Mouse (Mus musculus): ENCODE results near the gene Ajm1. TPM values are rescaled to one million over a fixed set of nuclear protein-coding genes. Genes with fewer than 3 reads are reported as not detected.

Ajm1 gene
- total and polyA plus RNA-seq, 3 experiments, result 0.05 to 1.1 (median 0.35) TPM

- peaks cover 95% of the 10 kb centered on the region for H3K36me3 ChIP-seq (replicated peaks)
- H3K4me1 ChIP-seq (ENCODE audit: insufficient read depth, low read depth, low read length), result no peaks in the 10 kb centered on the region; the same call in 1 of the 2 replicates
- DNase-seq (ENCODE audit: low spot score) (no peak), ATAC-seq (ENCODE audit: extremely low read depth, insufficient number of reproducible peaks, low FRiP score, poor library complexity, severe bottlenecking) (no peak)
- H3K27me3 ChIP-seq (ENCODE audit: insufficient read depth, low read length), result no peaks in the 10 kb centered on the region
- TF ChIP-seq CTCF (IDR thresholded peaks at IDR 0.05; ENCODE audit: low read depth, low read length), result no peak
- TF ChIP-seq TAL1 (conservative IDR thresholded peaks at IDR 0.05; ENCODE audit: low read depth, low read length), result no peak
- TF ChIP-seq GATA1 (IDR thresholded peaks at IDR 0.05; ENCODE audit: borderline replicate concordance, low read length), result no peak
- H3K9me3 ChIP-seq (replicated peaks), result no peaks in the 10 kb centered on the region
- H3K4me3 ChIP-seq (ENCODE audit: low read depth, low read length), result no peak overlapping the region
Measured at GRCm38 (mm10) chr2:25600037-25600436, 18.5 kb upstream of the Ajm1 start.

GRCm38 (mm10) chr2:25598749-25599148, 17.2 kb upstream of the Ajm1 start:
- Histone ChIP-seq H3K4me3 (ENCODE audit: low read depth, low read length) (no peak overlapping the region), H3K9me3 (replicated peaks) (no peaks in the 10 kb centered on the region), H3K4me1 (ENCODE audit: insufficient read depth, low read depth, low read length) (no peaks in the 10 kb centered on the region), H3K36me3 (replicated peaks) (peaks cover 94% of the 10 kb centered on the region), H3K27me3 (ENCODE audit: insufficient read depth, low read length) (no peaks in the 10 kb centered on the region)
- no peak for ATAC-seq (ENCODE audit: extremely low read depth, insufficient number of reproducible peaks, low FRiP score, poor library complexity, severe bottlenecking)
- no peak for TF ChIP-seq CTCF (IDR thresholded peaks at IDR 0.05; ENCODE audit: low read depth, low read length)
- TF ChIP-seq GATA1 (IDR thresholded peaks at IDR 0.05; ENCODE audit: borderline replicate concordance, low read length), result no peak
- TF ChIP-seq GATA2 (IDR thresholded peaks at IDR 0.05; ENCODE audit: borderline replicate concordance, low read depth, low read length), result no peak
- no peak for TF ChIP-seq POLR2AphosphoS5 (IDR thresholded peaks at IDR 0.05; ENCODE audit: insufficient replicate concordance, low read depth, low read length)
- no peak for TF ChIP-seq TAL1 (conservative IDR thresholded peaks at IDR 0.05; ENCODE audit: low read depth, low read length)
- DNase-seq (ENCODE audit: low spot score), result no peak

GRCm38 (mm10) chr2:25596765-25597510, 15.4 kb upstream of the Ajm1 start:
- peaks cover 94% of the 10 kb centered on the region for H3K36me3 ChIP-seq (replicated peaks)
- no peaks in the 10 kb centered on the region for H3K27me3 ChIP-seq (ENCODE audit: insufficient read depth, low read length)
- peaks cover 1% of the 10 kb centered on the region; the same call in 1 of the 2 replicates for H3K4me1 ChIP-seq (ENCODE audit: insufficient read depth, low read depth, low read length)
- H3K4me3 ChIP-seq (ENCODE audit: low read depth, low read length), result no peak overlapping the region
- no peaks in the 10 kb centered on the region for H3K9me3 ChIP-seq (replicated peaks)
- TF ChIP-seq CTCF (IDR thresholded peaks at IDR 0.05; ENCODE audit: low read depth, low read length) (no peak), TAL1 (conservative IDR thresholded peaks at IDR 0.05; ENCODE audit: low read depth, low read length) (no peak), GATA2 (IDR thresholded peaks at IDR 0.05; ENCODE audit: borderline replicate concordance, low read depth, low read length) (no peak), GATA1 (IDR thresholded peaks at IDR 0.05; ENCODE audit: borderline replicate concordance, low read length) (no peak), POLR2AphosphoS5 (IDR thresholded peaks at IDR 0.05; ENCODE audit: insufficient replicate concordance, low read depth, low read length) (no peak)
- ATAC-seq (ENCODE audit: extremely low read depth, insufficient number of reproducible peaks, low FRiP score, poor library complexity, severe bottlenecking), result no peak
- DNase-seq (ENCODE audit: low spot score), result no peak

- DNase-seq (ENCODE audit: low spot score), result peak; percentile 45
- H3K27me3 ChIP-seq (ENCODE audit: insufficient read depth, low read length), result no peaks in the 10 kb centered on the region
- H3K4me3 ChIP-seq (ENCODE audit: low read depth, low read length), result no peak overlapping the region
- H3K4me1 ChIP-seq (ENCODE audit: insufficient read depth, low read depth, low read length), result peaks cover 7% of the 10 kb centered on the region
- TF ChIP-seq GATA1 (IDR thresholded peaks at IDR 0.05; ENCODE audit: borderline replicate concordance, low read length) (no peak), TAL1 (conservative IDR thresholded peaks at IDR 0.05; ENCODE audit: low read depth, low read length) (no peak)
- peaks cover 95% of the 10 kb centered on the region for H3K36me3 ChIP-seq (replicated peaks)
- ATAC-seq (ENCODE audit: extremely low read depth, insufficient number of reproducible peaks, low FRiP score, poor library complexity, severe bottlenecking), result no peak
- H3K9me3 ChIP-seq (replicated peaks), result no peaks in the 10 kb centered on the region
Measured at GRCm38 (mm10) chr2:25591863-25592262, 10.3 kb upstream of the Ajm1 start.

GRCm38 (mm10) chr2:25588227-25588907, 6.8 kb upstream of the Ajm1 start:
- peaks cover 9% of the 10 kb centered on the region for H3K4me1 ChIP-seq (ENCODE audit: insufficient read depth, low read depth, low read length)
- H3K4me3 ChIP-seq (ENCODE audit: low read depth, low read length), result no peak overlapping the region
- no peak for ATAC-seq (ENCODE audit: extremely low read depth, insufficient number of reproducible peaks, low FRiP score, poor library complexity, severe bottlenecking)
- H3K27me3 ChIP-seq (ENCODE audit: insufficient read depth, low read length), result no peaks in the 10 kb centered on the region
- no peaks in the 10 kb centered on the region for H3K9me3 ChIP-seq (replicated peaks)
- peaks cover 100% of the 10 kb centered on the region for H3K36me3 ChIP-seq (replicated peaks)
- TF ChIP-seq GATA1 (IDR thresholded peaks at IDR 0.05; ENCODE audit: borderline replicate concordance, low read length), result no peak
- TF ChIP-seq TAL1 (conservative IDR thresholded peaks at IDR 0.05; ENCODE audit: low read depth, low read length), result no peak
- no peak for TF ChIP-seq GATA2 (IDR thresholded peaks at IDR 0.05; ENCODE audit: borderline replicate concordance, low read depth, low read length)
- TF ChIP-seq CTCF (IDR thresholded peaks at IDR 0.05; ENCODE audit: low read depth, low read length), result no peak
- no peak for TF ChIP-seq POLR2AphosphoS5 (IDR thresholded peaks at IDR 0.05; ENCODE audit: insufficient replicate concordance, low read depth, low read length)
- DNase-seq (ENCODE audit: low spot score), result no peak

GRCm38 (mm10) chr2:25587290-25587689, 5.7 kb upstream of the Ajm1 start:
- H3K4me3 ChIP-seq (ENCODE audit: low read depth, low read length), result no peak overlapping the region
- H3K4me1 ChIP-seq (ENCODE audit: insufficient read depth, low read depth, low read length), result peaks cover 18% of the 10 kb centered on the region
- H3K9me3 ChIP-seq (replicated peaks), result no peaks in the 10 kb centered on the region
- TF ChIP-seq GATA2 (IDR thresholded peaks at IDR 0.05; ENCODE audit: borderline replicate concordance, low read depth, low read length) (no peak), TAL1 (conservative IDR thresholded peaks at IDR 0.05; ENCODE audit: low read depth, low read length) (no peak), CTCF (IDR thresholded peaks at IDR 0.05; ENCODE audit: low read depth, low read length) (no peak), GATA1 (IDR thresholded peaks at IDR 0.05; ENCODE audit: borderline replicate concordance, low read length) (no peak), POLR2AphosphoS5 (IDR thresholded peaks at IDR 0.05; ENCODE audit: insufficient replicate concordance, low read depth, low read length) (no peak)
- no peak for DNase-seq (ENCODE audit: low spot score)
- no peaks in the 10 kb centered on the region for H3K27me3 ChIP-seq (ENCODE audit: insufficient read depth, low read length)
- no peak for ATAC-seq (ENCODE audit: extremely low read depth, insufficient number of reproducible peaks, low FRiP score, poor library complexity, severe bottlenecking)
- peaks cover 100% of the 10 kb centered on the region for H3K36me3 ChIP-seq (replicated peaks)

All from G1E (cell line).